Mouse (Mus musculus): ENCODE results near the gene Olfr639. TPM values are rescaled to one million over a fixed set of nuclear protein-coding genes. Genes with fewer than 3 reads are reported as not detected.
"Not testable (repeated sequence)": the region's sequence is repeated elsewhere in the genome, so short reads cannot be mapped to it uniquely, and the experiment has no call there.

The Olfr639 gene
- not detected in 2 replicates for total RNA-seq (2017)

DNA sequence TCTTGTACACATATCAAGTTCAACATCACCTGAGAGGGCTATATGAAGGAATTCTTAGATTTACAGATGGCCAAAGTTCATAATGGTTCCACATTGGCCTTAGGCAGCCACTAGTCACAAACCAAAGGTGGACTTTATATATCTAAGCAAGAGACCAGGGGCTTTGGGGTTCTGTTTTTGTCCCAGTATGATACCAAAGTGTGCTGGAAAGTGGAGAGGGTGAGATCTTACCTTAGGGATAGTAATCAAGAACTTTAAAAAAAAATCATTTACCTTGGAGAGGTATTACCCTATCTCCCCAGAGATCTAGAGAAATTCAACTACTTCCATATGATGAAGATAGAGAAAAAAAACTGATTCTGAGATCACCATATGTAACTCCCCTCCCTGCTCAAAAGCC, at the start of gene Olfr639:
Gene Olfr639 (minus strand): TSS at position 101 of the 400 bp plus-strand sequence.
- ATAC-seq (ENCODE audit: extremely low read depth, insufficient number of reproducible peaks, low FRiP score, poor library complexity, severe bottlenecking) = no peak

DNA sequence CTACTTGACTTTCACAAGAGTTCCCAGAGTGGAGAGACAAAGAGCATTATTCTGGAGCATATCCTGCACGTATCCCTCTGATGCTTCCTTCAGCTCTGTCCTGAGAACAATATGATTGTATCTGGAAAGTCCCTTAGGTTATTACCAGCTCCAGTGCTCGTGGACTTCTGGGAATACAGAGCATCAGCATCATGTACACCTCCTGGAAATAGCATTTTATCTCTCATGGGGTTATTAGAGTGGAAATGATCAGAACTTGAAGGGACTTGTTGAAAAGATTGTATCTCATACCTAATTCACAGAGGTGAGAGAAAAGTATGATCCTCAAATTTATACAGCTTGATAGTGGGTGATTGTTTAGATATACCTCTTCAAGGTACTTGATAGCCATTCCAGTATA, 44.2 kb upstream of the Olfr639 start, which contains the start of gene 4930516K23Rik:
Gene 4930516K23Rik (minus strand): TSS at position 101 of the 400 bp plus-strand sequence.
- ATAC-seq (ENCODE audit: extremely low read depth, insufficient number of reproducible peaks, low FRiP score, poor library complexity, severe bottlenecking) = no peak

DNA sequence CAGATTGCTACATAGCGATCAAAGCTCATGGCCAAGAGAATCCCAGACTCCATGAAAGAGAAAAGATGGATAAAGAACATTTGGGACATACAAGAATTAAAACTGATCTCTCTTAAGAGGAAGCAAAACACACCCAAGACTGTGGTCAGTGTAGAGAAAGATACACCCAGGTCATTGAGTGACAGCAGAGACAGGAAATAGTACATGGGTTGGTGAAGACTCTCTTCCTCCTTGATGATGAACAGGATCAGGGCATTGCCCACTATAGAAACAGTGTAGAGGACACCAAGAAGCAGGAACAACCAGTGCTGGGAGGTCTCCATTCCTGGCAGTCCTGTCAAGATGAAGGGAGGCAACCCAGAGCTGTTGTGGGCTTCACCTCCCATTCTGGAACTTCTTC, 42.1 kb upstream of the Olfr639 start:
- ATAC-seq (ENCODE audit: extremely low read depth, insufficient number of reproducible peaks, low FRiP score, poor library complexity, severe bottlenecking) = no peak

DNA sequence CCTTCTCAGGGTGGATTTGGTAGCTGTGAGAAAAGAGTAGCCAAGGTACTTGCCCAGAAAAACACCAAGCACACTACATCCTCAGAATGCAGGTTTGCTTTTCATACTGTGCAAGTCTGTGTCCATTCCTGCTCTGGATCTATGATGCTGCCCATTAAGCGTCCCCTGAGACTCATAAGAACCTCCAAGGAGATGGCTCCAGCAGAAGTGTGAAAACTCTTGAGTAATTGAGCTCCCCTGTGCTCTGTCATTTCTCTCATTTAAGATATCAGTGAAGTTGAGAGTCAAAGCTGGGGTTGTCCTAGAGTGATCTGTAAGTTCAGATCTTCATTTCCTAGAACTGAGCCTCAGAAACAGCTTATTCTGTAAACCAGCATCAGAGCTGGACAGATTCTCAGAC, 35.5 kb upstream of the Olfr639 start, which contains the start of gene Olfr642:
Gene Olfr642 (minus strand): TSS at position 101 of the 400 bp plus-strand sequence.
- no peak for ATAC-seq (ENCODE audit: extremely low read depth, insufficient number of reproducible peaks, low FRiP score, poor library complexity, severe bottlenecking)

DNA sequence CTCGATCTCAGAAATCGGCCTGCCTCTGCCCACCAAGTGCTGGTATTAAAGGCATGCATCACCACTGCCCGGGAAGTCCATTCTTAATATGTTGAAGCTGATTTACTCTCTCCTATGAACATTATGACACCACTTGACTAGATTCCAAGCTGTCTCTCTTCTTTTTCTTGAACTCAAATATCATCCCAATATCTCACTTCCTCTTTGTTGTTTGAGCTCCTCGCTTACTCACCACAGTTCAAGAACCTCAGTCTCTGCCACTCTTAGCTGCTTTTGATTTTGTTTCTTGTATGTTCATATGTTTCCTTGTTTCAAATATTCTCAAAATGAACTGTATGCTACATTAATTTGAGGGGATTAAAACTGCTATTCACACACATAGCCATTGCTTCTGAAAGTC, 33.6 kb upstream of the Olfr639 start:
- ATAC-seq (ENCODE audit: extremely low read depth, insufficient number of reproducible peaks, low FRiP score, poor library complexity, severe bottlenecking) = no peak

DNA sequence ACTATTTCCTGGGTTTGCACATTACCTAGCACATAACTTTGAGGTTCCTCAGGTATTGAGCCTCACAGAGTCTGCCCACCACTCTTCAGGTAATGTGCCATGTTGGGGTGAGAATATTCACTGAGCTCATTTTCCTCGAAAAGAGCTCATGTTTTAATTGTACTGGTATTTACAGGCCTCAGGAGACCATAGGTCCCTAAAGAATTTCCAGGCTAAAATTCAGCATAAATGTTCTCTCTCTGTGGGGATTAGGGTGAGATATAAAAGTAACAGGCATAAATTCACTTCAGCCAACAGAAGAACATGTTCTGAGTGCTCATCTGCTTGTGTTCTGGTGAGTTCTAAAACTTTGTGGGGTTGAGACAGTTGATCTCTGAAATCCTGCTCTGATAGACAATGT, 18.0 kb upstream of the Olfr639 start, which contains the start of gene Olfr641:
Gene Olfr641 (plus strand): TSS at position 301 of the 400 bp plus-strand sequence.
- ATAC-seq (ENCODE audit: extremely low read depth, insufficient number of reproducible peaks, low FRiP score, poor library complexity, severe bottlenecking) = no peak

DNA sequence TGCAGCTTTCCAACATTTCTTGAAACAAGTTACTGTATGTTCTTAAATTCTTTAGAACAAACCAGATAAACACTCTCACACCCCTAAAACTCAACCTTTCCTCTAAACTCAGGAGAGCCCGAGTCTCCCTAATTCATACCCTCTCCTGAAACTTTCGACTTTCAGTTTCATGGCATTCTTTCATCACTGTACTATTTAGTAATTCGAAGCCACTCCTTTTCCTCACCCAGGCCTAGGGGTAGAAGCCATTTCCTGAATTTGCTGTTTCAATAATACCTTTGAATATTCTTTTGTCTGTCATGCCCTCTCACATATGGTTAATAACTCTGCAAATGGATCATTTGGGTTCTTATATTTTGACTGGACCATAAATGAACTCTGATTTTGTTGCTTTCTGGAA, 9.9 kb upstream of the Olfr639 start:
- ATAC-seq (ENCODE audit: extremely low read depth, insufficient number of reproducible peaks, low FRiP score, poor library complexity, severe bottlenecking) = no peak

DNA sequence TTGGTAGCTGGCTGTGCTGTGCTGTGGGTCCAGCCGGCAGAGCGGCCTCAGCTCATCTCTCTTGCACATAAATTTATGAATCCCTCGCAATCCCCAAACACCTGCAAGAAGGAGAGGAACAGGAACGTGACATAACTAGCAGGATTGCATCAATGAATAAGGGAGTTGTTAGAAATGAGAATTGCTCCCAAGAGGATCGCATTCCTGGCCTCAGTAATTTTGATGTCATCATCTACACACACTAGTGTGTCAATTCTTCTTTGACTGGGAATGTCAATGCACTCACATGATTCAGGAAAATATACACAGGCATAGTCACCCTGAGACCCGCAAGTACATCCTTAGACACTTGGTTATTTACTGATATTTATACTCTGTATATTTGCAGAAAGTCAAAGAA, 8.4 kb upstream of the Olfr639 start, which contains the start of gene Olfr640:
Gene Olfr640 (minus strand): TSS at position 101 of the 400 bp plus-strand sequence.
- no peak for ATAC-seq (ENCODE audit: extremely low read depth, insufficient number of reproducible peaks, low FRiP score, poor library complexity, severe bottlenecking)

DNA sequence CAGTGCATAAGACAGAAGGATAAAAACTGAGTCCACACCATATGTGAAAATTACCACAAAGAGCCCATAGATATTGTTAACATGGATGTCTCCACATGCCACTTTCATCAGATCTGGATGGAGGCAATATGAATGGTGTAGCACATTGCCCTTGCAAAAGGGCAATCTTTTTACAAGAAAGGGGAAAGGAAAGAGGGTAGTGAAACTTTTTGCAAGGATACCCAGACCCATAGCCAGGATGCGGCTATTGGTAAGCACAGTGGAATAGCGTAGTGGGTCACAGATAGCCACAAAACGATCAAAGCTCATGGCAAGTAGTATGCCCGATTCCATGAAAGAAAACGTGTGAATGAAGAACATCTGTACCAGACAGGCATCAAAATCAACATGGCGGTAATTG, 4.5 kb upstream of the Olfr639 start:
- ATAC-seq (ENCODE audit: extremely low read depth, insufficient number of reproducible peaks, low FRiP score, poor library complexity, severe bottlenecking) = no peak

DNA sequence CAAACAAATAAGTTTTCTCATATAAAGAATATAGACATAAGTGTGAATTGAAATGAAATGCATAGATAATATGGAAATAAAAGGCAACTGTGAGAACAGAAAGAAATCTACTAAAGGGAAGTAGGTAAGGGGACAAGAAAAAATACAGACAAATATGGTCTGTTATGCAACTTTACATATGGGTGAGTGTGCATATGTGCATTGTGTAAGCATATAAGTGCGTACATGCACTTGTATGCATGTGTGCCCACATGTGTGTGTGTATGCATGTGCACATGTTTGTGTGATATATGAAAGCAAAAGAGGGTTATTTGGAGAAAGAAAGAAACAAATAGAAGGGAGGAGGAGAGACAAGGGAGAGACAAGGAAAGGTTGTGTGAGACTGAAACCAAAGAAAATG, 1.9 kb upstream of the Olfr639 start:
- no peak for ATAC-seq (ENCODE audit: extremely low read depth, insufficient number of reproducible peaks, low FRiP score, poor library complexity, severe bottlenecking)

DNA sequence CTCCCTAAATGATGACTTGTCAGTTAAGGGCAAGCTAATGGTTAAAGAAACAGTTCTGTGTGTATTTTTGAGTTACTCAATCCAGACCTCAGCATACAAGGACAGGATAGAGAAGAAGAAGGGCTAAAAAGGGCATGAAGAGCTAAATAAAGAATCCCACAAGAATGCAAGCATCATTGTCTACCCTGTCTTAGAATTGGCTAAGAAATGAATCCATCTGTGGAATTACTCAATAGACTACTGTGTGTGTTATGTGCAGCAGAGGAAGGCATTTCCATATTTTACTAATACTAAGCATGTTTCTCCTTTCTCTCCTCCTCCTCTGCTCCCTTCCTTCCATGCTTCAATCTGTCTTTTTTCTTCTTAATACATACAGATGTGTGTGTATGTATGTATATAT, 18.0 kb downstream of the Olfr639 start:
- no peak for ATAC-seq (ENCODE audit: extremely low read depth, insufficient number of reproducible peaks, low FRiP score, poor library complexity, severe bottlenecking)

DNA sequence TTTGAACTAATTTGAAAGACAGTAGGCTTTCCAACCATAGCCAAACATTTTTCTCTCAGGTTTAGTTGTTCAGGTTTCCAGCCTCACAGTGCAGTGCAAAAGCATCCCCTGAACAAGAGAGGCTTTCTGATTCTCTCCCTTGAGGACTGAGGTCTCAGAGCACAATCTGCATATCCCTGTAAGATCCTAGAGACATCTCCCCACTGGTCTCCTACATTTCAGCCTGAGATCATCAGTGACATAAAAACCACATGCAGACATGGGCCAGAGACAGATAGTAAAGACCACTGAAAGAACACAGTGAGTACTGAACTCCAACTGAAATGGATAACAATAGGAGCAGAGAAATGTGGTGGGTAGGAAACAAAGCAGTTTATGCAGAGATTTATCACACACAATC, 18.7 kb downstream of the Olfr639 start, which contains the start of gene Olfr638:
Gene Olfr638 (plus strand): TSS at position 301 of the 400 bp plus-strand sequence.
- ATAC-seq (ENCODE audit: extremely low read depth, insufficient number of reproducible peaks, low FRiP score, poor library complexity, severe bottlenecking) = no peak

DNA sequence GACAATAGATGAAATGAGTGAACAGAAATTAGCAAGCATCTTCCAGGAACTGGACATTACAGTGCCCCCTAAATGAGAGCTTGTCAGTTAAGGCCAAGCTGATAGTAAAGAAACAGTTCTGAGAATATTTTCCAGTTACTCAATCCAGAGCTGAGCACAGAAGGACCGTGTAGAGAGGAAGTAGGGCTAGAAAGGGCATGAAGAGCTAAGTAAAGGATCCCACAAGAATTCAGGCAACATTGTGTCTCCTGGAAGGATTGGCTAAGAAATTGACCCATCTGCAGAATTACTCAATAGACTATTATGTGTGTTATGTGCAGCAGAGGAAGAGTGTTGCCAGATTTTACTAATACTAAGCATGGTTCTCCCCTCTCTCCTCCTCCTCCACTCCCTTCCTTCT, 45.3 kb downstream of the Olfr639 start:
- no peak for ATAC-seq (ENCODE audit: extremely low read depth, insufficient number of reproducible peaks, low FRiP score, poor library complexity, severe bottlenecking)

DNA sequence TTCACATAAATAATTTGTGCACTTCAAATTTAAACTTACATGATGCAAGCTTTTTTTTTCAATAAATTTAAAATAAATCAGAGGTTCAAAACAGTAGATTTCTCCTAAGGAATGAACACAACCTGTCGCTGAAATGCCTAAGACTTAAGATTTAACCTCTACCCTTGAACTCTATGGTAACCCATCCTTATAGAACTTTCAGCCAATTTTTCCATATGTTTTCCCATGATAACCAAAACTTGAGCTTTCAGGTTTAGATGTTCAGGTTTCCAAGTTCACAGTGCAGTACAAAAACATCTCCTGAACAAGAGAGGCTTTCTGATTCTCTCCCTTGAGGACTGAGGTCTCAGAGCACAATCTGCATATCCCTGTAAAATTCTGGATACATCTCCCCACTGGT, 46.3 kb downstream of the Olfr639 start, which contains the start of gene Olfr635:
Gene Olfr635 (plus strand): TSS at position 301 of the 400 bp plus-strand sequence.
- ATAC-seq (ENCODE audit: extremely low read depth, insufficient number of reproducible peaks, low FRiP score, poor library complexity, severe bottlenecking) = no peak

DNA sequence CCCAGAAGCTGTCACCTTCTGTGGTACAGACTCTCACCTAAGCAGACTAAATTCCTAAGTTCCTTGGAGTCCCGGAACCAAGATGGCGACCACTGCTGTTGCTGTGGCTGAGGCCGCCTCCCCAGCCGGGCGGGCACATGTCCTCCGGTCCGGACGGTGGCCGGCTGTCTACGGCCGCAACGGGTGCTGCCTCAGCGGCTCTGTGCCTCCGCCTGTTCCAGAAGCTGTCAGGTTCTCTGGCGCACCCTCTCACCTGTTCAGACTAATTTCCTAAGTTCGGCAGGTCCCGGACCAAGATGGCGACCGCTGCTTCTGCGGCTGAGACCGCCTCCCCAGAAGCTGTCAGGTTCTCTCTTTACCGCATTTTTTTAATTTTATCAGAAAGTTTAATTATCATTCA, 50.2 kb downstream of the Olfr639 start:
- not testable (repeated sequence) for ATAC-seq (ENCODE audit: extremely low read depth, insufficient number of reproducible peaks, low FRiP score, poor library complexity, severe bottlenecking)

Other genes with a start within 250 kb of the Olfr639 start
- gene Olfr69, start 245.7 kb downstream of the Olfr639 start, total RNA-seq (2017) = 0.23 TPM in 1 of 2 replicates, not detected in the other
- not detected in 2 replicates for gene Olfr68, start 237.6 kb downstream of the Olfr639 start, total RNA-seq (2017)
- gene Olfr67, start 225.5 kb downstream of the Olfr639 start, total RNA-seq (2017) = not detected in 2 replicates
- 1,968 and 2,313 TPM in 2 replicates for gene Hbb-bt, start 203.3 kb downstream of the Olfr639 start, total RNA-seq (2017)
- 10,177 and 10,178 TPM in 2 replicates for gene Hbb-bs, start 189.2 kb downstream of the Olfr639 start, total RNA-seq (2017)
- gene Hbb-bh2, start 176.8 kb downstream of the Olfr639 start, total RNA-seq (2017) = not detected in 2 replicates
- gene Hbb-bh1, start 174.1 kb downstream of the Olfr639 start, total RNA-seq (2017) = not detected in 2 replicates
- gene Hbb-y, start 164.1 kb downstream of the Olfr639 start, total RNA-seq (2017) = not detected in 2 replicates
- gene Olfr66, start 131.1 kb downstream of the Olfr639 start, total RNA-seq (2017) = 0.12 TPM in 1 of 2 replicates, not detected in the other
- gene Olfr64, start 122.8 kb downstream of the Olfr639 start, total RNA-seq (2017) = not detected in 2 replicates
- gene Olfr65, start 113.8 kb downstream of the Olfr639 start, total RNA-seq (2017) = not detected in 2 replicates
- not detected in 2 replicates for gene Olfr631, start 88.5 kb downstream of the Olfr639 start, total RNA-seq (2017)
- gene Olfr632, start 83.0 kb downstream of the Olfr639 start, total RNA-seq (2017) = not detected in 2 replicates
- not detected in 2 replicates for gene Olfr633, start 72.9 kb downstream of the Olfr639 start, total RNA-seq (2017)
- gene Olfr635, start 46.2 kb downstream of the Olfr639 start, total RNA-seq (2017) = not detected in 2 replicates
- gene Olfr638, start 18.6 kb downstream of the Olfr639 start, total RNA-seq (2017) = not detected in 2 replicates
- gene Olfr640, start 8.3 kb upstream of the Olfr639 start, total RNA-seq (2017) = 0.12 TPM in 1 of 2 replicates, not detected in the other
- gene Olfr641, start 18.1 kb upstream of the Olfr639 start, total RNA-seq (2017) = not detected in 2 replicates
- 0.12 TPM in 1 of 2 replicates, not detected in the other for gene Olfr642, start 35.4 kb upstream of the Olfr639 start, total RNA-seq (2017)
- not detected in 2 replicates for gene 4930516K23Rik, start 44.1 kb upstream of the Olfr639 start, total RNA-seq (2017)
- not detected in 2 replicates for gene Olfr644, start 54.6 kb upstream of the Olfr639 start, total RNA-seq (2017)
- not detected in 2 replicates for gene Olfr645, start 68.2 kb upstream of the Olfr639 start, total RNA-seq (2017)
- gene Olfr646, start 87.6 kb upstream of the Olfr639 start, total RNA-seq (2017) = not detected in 2 replicates
- not detected in 2 replicates for gene Ubqln5, start 112.5 kb upstream of the Olfr639 start, total RNA-seq (2017)
- not detected in 2 replicates for gene Olfr643, start 120.1 kb upstream of the Olfr639 start, total RNA-seq (2017)
- not detected in 2 replicates for gene Ubqln3, start 126.0 kb upstream of the Olfr639 start, total RNA-seq (2017)
- not detected in 2 replicates for gene Ubqlnl, start 133.3 kb upstream of the Olfr639 start, total RNA-seq (2017)
- gene Olfm5, start 147.5 kb upstream of the Olfr639 start, total RNA-seq (2017) = not detected in 2 replicates
- 0.12 TPM in 1 of 2 replicates, not detected in the other for gene Olfr648, start 166.1 kb upstream of the Olfr639 start, total RNA-seq (2017)
- not detected in 2 replicates for gene Olfr649, start 178.7 kb upstream of the Olfr639 start, total RNA-seq (2017)
- gene Trim6, start 201.5 kb upstream of the Olfr639 start, total RNA-seq (2017) = 1.3 and 2.3 TPM in 2 replicates
- gene Trim34a, start 227.2 kb upstream of the Olfr639 start, total RNA-seq (2017) = 202 and 211 TPM in 2 replicates

Measured in neutrophil, adult 5-6 weeks (primary cell).